Mouse (Mus musculus): ENCODE results near the gene Gm28047. TPM values are rescaled to one million over a fixed set of nuclear protein-coding genes. Genes with fewer than 3 reads are reported as not detected.

Gm28047 gene
- not detected in 2 replicates for polyA plus RNA-seq (2012; rRNA removed)

GRCm38 (mm10) chr15:102624970-102625686 is at the start of gene Gm28047, which contains the start of gene Atf7:
Gm28047 (minus strand) TSS chr15:102625067.
Atf7 (minus strand) TSS chr15:102625464.
- Histone ChIP-seq H3K4me3 (ENCODE audit: insufficient read depth, low read length) (peak within 1 kb of the TSS; percentile 82), H3K27ac (ENCODE audit: insufficient read depth, low read length) (peak within 1 kb of the TSS; percentile 72), H3K4me1 (ENCODE audit: control insufficient read depth, insufficient read depth, low read length) (peaks cover 5% of the 10 kb centered on the region; the same call in 1 of the 2 replicates)
- TF ChIP-seq POLR2A (IDR thresholded peaks at IDR 0.05; ENCODE audit: extremely low read depth, insufficient read depth, low read length), result peak; percentile 55; the same call in 1 of the 2 replicates
- TF ChIP-seq CTCF (IDR thresholded peaks at IDR 0.05; ENCODE audit: extremely low read depth, insufficient read depth, low read length), result no peak

GRCm38 (mm10) chr15:102673548-102673947 is 48.7 kb upstream of the Gm28047 start:
- H3K4me1 ChIP-seq (ENCODE audit: control insufficient read depth, insufficient read depth, low read length), result peaks cover 3% of the 10 kb centered on the region
- no peak for TF ChIP-seq CTCF (IDR thresholded peaks at IDR 0.05; ENCODE audit: extremely low read depth, insufficient read depth, low read length)
- peak; percentile 83 for TF ChIP-seq POLR2A (IDR thresholded peaks at IDR 0.05; ENCODE audit: extremely low read depth, insufficient read depth, low read length)
- peak overlapping the region; percentile 3; the same call in 1 of the 2 replicates for H3K4me3 ChIP-seq (ENCODE audit: insufficient read depth, low read length)
- no peak overlapping the region for H3K27ac ChIP-seq (ENCODE audit: insufficient read depth, low read length)

GRCm38 (mm10) chr15:102672215-102673071 is 47.6 kb upstream of the Gm28047 start, which contains the start of gene Atp5g2:
Atp5g2 (minus strand) TSS chr15:102672352.
- Histone ChIP-seq H3K4me1 (ENCODE audit: control insufficient read depth, insufficient read depth, low read length) (peaks cover 3% of the 10 kb centered on the region), H3K27ac (ENCODE audit: insufficient read depth, low read length) (peak within 1 kb of the TSS; percentile 98), H3K4me3 (ENCODE audit: insufficient read depth, low read length) (peak within 1 kb of the TSS; percentile 25)
- TF ChIP-seq CTCF (IDR thresholded peaks at IDR 0.05; ENCODE audit: extremely low read depth, insufficient read depth, low read length) (no peak), POLR2A (IDR thresholded peaks at IDR 0.05; ENCODE audit: extremely low read depth, insufficient read depth, low read length) (no peak)

- Histone ChIP-seq H3K4me1 (ENCODE audit: control insufficient read depth, insufficient read depth, low read length) (peaks cover 3% of the 10 kb centered on the region), H3K4me3 (ENCODE audit: insufficient read depth, low read length) (peak overlapping the region; percentile 25), H3K27ac (ENCODE audit: insufficient read depth, low read length) (peak overlapping the region; percentile 98)
- TF ChIP-seq CTCF (IDR thresholded peaks at IDR 0.05; ENCODE audit: extremely low read depth, insufficient read depth, low read length), result no peak
- peak; percentile 53; the same call in 1 of the 2 replicates for TF ChIP-seq POLR2A (IDR thresholded peaks at IDR 0.05; ENCODE audit: extremely low read depth, insufficient read depth, low read length)
Observed at GRCm38 (mm10) chr15:102671721-102672214, 46.9 kb upstream of the Gm28047 start.

GRCm38 (mm10) chr15:102670767-102671575 is 46.1 kb upstream of the Gm28047 start:
- H3K4me3 ChIP-seq (ENCODE audit: insufficient read depth, low read length), result peak overlapping the region; percentile 52
- TF ChIP-seq CTCF (IDR thresholded peaks at IDR 0.05; ENCODE audit: extremely low read depth, insufficient read depth, low read length), result peak; percentile 99
- TF ChIP-seq POLR2A (IDR thresholded peaks at IDR 0.05; ENCODE audit: extremely low read depth, insufficient read depth, low read length), result peak; percentile 66

GRCm38 (mm10) chr15:102670281-102670680 is 45.4 kb upstream of the Gm28047 start:
- H3K4me3 ChIP-seq (ENCODE audit: insufficient read depth, low read length), result peak overlapping the region; percentile 52
- peaks cover 3% of the 10 kb centered on the region for H3K4me1 ChIP-seq (ENCODE audit: control insufficient read depth, insufficient read depth, low read length)
- H3K27ac ChIP-seq (ENCODE audit: insufficient read depth, low read length), result peak overlapping the region; percentile 96
- TF ChIP-seq CTCF (IDR thresholded peaks at IDR 0.05; ENCODE audit: extremely low read depth, insufficient read depth, low read length) (no peak), POLR2A (IDR thresholded peaks at IDR 0.05; ENCODE audit: extremely low read depth, insufficient read depth, low read length) (no peak)

More at GRCm38 (mm10) chr15:102670767-102671575, 46.1 kb upstream of the Gm28047 start:
- Histone ChIP-seq H3K27ac (ENCODE audit: insufficient read depth, low read length) (peak overlapping the region; percentile 98), H3K4me1 (ENCODE audit: control insufficient read depth, insufficient read depth, low read length) (peaks cover 3% of the 10 kb centered on the region)

GRCm38 (mm10) chr15:102669571-102669970 is 44.7 kb upstream of the Gm28047 start:
- H3K27ac ChIP-seq (ENCODE audit: insufficient read depth, low read length), result no peak overlapping the region
- H3K4me1 ChIP-seq (ENCODE audit: control insufficient read depth, insufficient read depth, low read length), result peaks cover 3% of the 10 kb centered on the region
- TF ChIP-seq POLR2A (IDR thresholded peaks at IDR 0.05; ENCODE audit: extremely low read depth, insufficient read depth, low read length) (no peak), CTCF (IDR thresholded peaks at IDR 0.05; ENCODE audit: extremely low read depth, insufficient read depth, low read length) (no peak)
- H3K4me3 ChIP-seq (ENCODE audit: insufficient read depth, low read length), result peak overlapping the region; percentile 52; the same call in 1 of the 2 replicates

- no peak for TF ChIP-seq POLR2A (IDR thresholded peaks at IDR 0.05; ENCODE audit: extremely low read depth, insufficient read depth, low read length)
- peak; percentile 83 for TF ChIP-seq CTCF (IDR thresholded peaks at IDR 0.05; ENCODE audit: extremely low read depth, insufficient read depth, low read length)
- H3K4me3 ChIP-seq (ENCODE audit: insufficient read depth, low read length), result no peak overlapping the region
- H3K4me1 ChIP-seq (ENCODE audit: control insufficient read depth, insufficient read depth, low read length), result peaks cover 3% of the 10 kb centered on the region
- H3K27ac ChIP-seq (ENCODE audit: insufficient read depth, low read length), result no peak overlapping the region
Observed at GRCm38 (mm10) chr15:102665494-102665893, 40.6 kb upstream of the Gm28047 start.
